Mouse (Mus musculus) spleen, postnatal 14 days (tissue): Measurements from ENCODE around the gene Hoxc5.

Source experiments
- DNase-seq, 2 experiments: peaks; one replicate each; pipeline ENCODE4 v3.0.0; 2021 to 2022; ENCODE audit warnings: low spot score in 2 of 2

Hoxc5 gene

DNA sequence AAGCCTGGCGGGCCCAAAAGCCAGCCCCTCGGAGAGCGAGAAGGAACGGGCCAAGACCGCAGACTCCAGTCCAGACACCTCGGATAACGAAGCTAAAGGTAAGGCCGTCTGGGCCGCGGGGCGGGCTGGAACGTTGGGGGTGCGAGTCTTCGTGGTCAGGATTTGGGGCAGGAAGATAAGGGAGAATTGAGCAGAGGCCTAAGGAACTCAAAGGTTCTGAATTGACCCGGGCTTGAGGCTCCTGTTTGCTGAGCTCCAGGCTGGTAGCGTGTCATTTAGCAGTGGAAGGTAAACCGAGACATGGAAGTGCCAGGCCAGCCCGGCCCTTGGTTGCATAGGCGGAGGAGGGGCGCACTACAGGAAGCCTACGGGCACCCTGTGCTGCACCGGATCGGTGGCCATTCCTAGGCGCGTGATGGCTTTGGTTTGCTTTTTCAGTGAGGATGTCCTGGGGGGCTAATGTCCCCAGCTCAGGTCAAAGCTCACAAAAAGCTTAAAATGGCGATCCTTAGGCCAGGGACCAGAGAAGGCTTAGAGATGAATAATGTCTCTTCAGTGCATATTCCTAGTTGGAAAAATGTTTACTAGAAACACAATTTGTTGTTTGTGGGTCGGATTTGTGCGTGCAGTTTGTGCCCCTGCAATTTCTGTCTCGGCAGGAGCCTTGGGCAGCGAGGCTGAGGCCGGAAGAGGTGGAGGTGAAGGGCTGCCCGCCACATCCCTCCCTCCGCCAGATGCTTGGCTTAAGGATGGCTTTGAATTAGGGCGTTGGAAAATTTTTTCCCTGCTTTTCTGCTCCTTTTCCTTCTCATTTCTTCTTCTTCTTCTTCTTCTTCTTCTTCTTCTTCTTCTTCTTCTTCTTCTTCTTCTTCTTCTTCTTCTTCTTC is 511 bp downstream of the Hoxc5 start:
- no peak for DNase-seq

DNA sequence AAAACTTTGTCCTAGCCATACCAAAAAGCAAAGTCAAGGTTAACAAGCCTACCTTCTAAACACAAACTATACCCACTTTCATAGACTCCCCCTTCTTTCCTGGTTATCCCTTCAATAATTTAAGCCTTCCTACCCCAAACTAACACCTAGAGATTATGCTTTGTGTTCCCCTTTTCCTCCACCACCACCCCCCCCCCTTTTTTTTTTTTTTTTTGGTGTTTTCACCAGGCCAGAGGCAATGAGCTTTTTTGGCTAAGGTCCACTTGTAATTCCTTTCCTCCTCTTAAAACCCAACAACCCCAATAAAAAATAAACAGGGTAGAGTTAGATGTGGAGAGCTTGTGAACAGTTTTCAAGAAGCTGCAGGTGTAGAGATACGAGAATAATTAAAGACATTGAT is 2.1 kb downstream of the Hoxc5 start:
- no peak for DNase-seq

DNA sequence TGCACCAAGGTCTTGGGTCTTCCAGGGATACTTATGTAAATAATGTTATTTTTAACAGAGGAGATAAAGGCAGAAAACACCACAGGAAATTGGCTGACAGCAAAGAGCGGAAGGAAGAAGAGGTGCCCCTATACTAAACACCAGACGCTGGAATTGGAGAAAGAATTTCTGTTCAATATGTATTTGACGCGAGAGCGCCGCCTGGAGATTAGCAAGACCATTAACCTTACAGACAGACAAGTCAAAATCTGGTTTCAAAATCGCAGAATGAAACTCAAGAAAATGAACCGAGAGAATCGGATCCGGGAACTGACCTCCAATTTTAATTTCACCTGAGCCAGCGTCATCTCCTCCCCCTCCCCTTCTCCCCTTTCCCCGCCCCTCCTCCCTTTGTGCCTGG is 3.5 kb downstream of the Hoxc5 start:
- no peak for DNase-seq

DNA sequence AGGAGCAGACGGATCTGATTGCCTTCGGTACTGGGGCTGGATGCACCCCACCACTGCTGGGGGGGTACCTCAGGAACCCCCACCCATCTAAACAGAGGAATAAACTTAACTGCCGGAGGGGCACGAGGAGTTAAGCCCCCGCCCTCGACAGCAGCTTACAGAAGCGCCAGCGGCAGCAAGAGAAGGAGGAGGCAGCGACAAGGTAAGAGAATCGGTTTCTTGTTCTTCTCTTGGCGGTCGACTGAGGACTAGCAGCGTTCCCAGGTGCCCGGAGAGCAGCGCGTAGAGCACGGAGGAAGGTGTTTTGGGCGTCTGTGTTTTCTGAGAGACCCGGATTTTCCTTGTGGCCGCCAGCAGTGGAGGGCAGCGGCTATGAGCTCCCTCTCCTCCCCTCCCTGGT is 5.0 kb downstream of the Hoxc5 start:
- DNase-seq: no peak

DNA sequence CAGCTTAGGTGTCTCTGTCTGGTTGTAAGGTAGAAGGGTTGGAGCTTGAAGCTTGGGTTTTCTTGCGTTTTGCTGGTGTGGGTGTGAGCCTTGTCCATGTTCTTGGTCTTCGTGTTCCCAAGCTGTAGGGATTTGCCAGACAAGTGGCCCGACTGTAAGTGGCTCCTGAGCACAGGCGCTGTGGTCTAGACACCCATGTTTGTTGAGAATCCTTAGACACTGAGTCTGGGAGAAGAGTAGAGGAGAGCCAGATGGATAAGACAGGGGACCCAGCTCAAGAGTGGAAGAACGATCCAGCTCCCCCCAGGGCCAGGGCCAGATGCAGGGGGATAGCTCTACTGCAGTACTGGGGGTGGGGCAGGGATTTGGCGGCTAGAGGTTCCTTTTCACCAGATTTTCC is 5.5 kb downstream of the Hoxc5 start:
- no peak for DNase-seq

DNA sequence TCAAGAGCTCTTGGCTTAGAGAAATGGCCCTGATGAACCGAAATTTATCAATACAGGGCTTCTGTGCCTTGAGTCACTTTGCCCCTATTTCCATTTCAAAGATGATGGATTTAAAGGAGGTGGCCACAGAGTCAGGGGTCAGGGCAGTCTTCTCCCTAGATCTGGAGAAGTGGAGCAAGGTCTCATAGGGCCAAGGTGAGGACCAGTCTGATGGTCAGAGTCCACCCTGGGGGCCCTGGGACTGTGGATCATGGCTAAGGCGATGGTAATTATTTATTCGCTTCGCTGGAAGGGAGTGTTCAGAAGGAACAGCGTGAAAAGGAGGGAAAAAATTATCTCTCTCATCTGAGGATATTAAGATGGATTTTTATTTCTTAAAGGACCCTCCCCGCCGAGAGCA is 7.8 kb downstream of the Hoxc5 start:
- no peak for DNase-seq

DNA sequence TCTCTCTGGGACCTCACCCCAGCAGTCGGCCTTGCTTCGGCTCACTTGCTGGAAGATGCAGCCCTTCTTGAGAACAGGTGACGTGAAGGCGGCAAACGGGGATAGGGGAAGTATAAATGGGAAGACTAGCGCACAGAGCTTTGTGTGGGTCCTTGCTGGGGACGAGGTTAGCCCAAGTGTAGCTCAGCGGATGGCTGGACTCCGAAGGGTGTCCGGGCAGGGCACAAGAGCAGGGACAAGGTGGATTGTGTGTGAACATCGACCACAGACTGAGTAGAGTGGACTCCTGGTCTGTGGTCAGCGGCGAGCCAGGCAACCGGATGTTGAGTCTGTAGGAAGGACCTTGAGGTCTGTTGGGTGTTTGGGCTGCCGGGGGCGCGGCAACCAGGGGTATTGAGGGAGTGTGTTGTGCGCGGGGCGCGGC is 8.5 kb downstream of the Hoxc5 start:
- DNase-seq: no peak

DNA sequence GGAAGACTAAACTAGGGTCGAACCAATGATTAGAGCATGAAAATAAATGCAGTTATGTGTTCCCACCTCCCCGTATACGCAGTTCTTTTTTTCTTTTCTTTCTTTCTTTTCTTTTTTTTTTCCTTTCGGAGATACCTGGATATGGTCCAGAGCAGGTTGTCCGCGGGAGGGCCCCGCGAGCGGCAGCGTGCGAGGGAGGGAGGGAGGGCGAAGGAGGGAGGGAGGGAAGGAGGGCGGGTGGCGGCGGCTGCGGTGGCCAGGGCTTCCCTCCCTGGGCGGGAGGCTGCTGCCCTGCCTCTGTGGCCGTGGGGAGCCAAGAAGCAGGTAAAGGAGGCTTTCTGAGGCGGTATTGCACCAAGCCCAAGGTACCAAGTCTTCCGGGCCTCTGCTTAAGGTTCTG is 8.9 kb downstream of the Hoxc5 start, which contains the start of gene Hoxc9:
Gene Hoxc9 (plus strand): TSS at position 269 of the 400 bp plus-strand sequence.
- no peak for DNase-seq

DNA sequence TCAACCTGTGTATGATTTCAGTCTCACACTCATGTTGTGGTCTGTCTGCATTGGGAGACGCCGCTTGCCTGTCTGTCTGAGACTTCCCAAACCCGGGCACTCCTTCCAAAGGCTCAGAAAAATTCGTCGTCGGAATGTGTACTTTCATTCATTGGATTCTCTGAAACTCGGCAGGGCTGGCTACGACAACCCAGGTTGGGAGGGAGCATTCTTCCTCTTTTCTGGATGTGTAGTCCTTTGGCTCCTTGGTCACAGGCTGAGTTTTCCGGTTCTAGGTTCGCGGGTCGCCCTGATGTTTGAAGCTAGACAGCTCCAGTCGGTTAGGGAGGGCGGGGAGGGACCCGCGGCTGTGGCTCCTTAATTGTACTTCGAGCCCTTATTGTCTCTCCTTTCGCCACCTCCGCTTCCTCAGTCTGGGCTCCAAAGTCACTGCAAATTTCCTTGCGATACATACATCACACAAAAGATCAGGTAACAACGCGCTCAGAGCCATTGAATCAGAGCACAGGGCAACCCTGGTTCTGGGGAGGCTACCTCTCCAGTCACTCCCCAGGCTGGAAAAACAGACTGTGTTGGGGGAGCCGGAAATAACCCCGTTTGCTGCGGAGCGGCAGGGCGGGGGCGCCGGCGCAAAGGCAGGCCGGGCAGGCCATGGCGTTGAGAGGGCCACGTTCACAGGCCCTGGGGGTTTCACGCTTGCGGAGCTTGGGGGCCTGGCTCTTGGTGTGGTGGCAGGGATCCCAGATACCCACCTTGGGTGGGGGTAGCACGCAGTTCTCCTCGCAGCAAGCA is 9.6 kb downstream of the Hoxc5 start:
- DNase-seq: no peak

DNA sequence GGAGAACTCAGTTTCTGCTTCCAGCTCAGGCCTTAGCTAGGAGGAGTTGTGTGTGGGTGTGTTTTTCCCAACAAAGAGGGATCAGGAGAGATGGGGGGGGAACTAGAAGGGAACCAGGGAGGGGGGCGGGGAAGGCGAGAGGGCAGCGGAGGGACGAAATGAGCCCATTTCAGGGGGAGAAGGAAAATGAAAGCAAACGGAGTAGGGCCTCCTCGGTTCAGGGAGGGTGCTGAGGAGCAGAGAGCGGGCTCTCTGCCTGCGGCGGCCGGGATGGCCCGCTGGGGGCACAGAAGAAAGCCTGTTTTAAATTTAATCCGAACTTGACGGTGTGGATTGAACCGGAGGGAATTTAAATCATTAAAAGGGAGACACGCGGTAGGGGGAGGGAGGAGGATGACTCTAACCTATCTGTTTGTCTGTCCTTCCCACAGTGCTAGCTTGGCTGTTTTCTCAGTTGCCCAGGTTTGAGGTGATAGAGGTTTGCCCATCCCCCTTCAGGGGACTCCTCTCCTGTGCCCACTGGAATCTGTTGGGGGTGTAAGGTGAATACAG is 10.3 kb downstream of the Hoxc5 start:
- no peak for DNase-seq

DNA sequence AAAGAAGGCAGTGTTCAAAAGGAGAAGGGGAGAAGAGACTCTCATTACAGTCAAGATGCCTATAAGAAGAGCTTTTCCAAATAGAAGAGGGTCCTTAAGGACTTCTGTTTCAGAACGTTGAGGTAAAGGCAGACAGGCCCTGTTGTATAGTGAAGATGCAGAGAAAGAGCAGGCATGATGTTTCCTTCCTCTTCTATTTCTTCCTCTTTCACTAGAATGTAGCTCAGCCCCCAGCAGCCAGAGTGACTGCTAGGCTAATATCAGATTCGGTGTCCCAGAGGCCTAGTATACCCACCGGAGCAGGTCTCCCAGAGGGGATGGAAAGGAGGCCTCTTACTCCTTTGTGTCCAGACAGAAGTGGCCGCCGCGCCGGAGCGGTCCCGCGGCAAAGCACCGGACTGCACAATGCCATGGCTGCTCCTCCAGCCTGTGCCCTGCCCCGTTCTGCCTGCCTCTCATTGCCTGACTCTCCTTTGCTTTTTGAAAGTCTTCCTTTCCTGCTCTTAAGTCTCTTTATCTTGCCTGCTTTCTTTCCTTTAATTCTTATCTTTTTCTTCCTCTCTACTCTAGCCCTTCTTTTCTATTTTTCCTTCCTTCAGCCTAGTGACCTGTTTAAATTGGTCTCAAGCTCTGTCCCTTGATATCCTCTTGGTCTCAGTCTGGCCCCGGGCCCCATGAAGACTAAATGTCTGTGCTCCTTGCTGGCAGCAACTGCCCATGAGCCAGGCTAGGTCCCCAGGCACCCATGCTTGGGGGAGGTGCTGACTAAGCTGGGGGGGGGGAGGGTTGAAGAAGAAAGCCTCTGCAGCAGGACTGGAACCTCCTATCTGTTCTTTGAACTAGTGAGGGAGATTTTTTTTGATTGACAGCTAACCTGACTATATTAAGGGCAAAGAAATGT is 11.6 kb downstream of the Hoxc5 start:
- no peak for DNase-seq

DNA sequence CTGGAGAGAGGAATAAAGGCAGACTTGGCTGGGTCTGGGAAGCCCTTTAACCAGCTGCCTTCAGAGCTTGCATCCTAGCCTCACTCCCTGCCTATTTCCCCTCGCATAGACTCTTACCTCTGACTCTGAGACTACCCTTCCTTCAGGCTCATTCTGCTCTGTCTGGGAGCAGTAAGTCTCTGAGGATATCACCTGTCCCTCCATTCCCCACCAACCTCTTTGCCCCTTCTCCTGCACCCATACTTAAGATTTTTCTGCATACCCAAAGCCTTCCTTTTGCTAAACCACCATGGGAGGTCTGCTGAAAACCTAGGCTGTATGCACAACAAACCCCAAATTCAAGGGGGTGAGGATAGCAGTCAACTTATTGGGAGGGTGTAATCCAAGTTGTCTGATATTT is 12.7 kb downstream of the Hoxc5 start:
- no peak for DNase-seq

DNA sequence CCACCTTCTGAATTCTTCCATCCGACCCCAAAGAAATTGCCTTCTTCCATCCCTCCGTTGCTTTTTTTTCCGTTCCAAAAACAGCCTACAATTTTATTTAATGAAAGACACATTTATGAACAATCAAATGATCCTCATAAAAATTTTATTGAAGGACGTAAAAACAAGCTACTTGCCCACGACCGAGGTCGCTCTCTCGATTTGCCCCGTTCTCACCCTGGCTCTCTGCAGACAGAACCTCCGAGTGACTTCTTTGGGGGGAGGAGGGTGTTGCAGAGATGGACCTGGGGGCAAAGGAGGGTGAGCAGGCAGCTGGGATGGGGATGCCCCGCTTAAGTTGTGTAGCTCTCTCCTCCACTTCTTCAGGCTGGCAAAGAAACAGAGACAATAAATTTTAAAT is 13.1 kb downstream of the Hoxc5 start:
- no peak for DNase-seq

DNA sequence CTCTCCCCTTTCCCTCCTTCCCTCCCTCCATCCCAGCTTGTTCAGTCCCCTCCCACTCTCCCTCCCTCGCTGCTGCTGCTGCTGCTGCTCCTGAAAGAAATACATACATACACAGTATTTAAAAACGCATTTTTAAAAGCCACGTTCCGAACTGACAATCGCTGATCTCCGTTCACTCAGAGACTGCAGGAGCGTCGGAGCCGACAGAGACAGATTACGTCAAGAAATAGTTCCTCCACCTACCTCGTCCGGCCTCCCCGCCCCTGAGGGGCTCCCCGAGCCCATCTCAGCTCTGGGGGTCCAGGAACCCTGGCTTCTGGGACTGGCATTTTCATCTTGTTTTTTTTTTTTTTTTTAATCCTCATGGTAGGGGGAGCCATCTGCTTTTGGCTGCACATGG is 13.7 kb downstream of the Hoxc5 start:
- no peak for DNase-seq

DNA sequence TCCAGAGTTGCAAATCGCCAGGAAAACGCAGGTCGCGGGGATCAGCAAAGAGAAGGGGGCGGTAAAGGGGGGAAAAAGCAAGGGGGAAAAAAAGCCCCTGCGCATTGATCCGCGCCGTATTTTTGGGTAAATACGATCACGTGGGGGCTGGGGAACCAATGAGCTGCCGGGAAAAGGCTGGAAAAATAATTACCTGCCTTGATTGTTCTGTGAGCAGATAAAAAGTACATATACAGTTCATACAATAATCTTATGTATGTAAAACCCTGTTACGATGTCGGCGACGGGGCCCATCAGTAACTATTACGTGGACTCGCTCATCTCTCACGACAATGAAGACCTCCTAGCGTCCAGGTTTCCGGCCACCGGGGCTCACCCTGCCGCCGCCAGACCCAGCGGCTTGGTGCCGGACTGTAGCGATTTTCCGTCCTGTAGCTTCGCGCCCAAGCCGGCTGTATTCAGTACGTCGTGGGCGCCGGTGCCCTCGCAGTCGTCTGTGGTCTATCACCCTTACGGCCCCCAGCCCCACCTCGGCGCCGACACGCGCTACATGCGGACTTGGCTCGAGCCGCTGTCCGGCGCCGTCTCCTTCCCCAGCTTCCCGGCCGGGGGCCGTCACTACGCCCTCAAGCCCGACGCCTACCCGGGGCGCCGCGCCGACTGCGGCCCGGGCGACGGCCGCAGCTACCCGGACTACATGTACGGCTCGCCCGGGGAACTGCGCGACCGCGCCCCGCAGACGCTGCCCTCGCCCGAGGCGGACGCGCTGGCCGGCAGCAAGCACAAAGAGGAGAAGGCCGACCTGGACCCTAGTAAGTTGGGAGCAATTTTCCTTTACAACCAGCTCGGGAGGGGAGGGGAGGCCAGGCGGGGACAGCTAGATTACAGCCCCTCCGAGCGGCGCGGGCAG is 14.4 kb downstream of the Hoxc5 start:
- no peak for DNase-seq

DNA sequence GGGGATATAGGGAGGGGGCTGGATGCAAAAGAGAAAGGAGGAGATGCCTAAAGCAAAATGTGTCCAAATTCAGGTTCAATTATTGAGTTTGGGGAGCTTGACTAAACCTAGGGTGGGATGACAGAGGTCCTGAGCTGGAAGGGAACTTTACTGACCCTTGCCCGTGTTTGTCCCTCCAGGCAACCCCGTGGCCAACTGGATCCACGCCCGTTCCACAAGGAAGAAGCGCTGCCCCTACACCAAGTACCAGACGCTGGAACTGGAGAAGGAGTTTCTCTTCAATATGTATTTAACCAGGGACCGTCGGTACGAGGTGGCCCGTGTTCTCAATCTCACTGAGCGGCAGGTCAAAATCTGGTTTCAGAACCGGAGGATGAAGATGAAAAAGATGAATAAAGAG is 16.5 kb downstream of the Hoxc5 start:
- no peak for DNase-seq

DNA sequence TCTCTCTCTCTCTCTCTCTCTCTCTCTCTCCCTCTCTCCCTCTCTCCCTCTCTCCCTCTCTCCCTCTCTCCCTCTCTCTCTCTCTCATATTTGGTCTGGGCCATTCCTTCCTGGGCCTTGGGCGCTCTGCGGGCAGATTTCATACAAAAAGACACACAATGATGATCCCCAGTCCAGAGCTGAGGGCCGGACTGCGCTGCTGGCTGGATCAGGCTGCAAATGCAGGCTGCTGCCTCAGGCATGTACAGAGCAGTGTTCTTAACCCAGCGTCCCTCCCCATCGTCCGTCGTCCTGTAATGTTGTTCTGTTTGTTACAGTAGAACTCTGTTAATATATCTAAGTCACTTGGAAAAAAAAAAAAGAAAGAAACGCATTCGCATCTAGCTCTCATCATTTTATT is 17.3 kb downstream of the Hoxc5 start:
- no peak for DNase-seq

DNA sequence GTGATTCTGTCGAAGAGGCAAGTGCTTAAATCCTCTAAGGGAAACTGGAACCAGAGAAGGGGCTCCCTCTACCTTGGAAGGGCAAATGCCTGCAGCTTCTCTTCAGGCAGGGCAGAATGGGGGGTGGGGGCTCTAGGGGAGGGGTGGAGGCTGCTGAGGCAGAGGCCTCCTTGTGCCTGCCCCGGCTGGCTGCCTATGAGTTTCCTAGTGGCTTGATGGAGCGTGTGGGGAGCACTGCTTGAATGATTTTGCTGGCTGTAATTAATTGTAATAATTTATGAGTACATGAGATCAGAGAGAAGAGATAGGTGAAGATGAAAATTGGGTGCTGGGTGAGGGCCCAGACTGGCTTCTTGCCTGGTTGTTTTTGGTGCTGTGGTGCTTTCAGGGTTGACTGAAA is 17.7 kb downstream of the Hoxc5 start:
- no peak for DNase-seq

DNA sequence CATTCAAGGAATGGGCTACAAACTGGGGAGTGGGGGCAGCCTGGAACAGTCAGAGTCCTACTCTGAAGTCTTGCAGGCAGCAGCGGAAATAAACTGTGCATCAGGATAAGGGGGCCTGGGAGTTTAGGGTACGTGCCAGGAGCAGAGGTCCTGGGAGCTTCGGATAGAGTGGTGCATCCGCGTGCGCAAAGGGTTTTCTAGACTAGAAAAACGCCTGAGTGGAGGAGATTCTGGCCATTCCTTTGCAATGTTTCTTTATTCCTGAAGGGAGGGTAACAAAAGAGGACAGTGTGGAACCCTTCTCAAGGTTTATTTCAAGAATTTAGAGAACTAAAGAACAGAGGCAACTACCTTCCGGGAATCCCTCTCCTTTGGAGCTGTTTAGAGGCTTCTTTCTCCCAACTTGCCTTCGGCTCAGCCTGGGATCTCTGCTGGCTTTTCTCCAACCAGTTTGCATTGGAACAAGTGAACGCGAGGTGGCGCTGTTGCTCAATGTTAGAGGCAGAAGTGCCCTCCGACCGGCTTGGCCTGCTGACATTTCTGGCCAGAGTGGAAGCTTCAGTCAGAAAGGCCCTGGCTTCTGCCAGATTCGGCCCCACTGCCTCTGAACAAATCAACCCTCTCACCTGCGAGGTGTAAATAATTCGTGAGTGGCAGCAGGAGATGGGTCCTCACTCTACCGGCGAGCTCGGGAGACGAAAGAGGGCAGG is 20.0 kb downstream of the Hoxc5 start:
- peak; percentile 64 to 76 for DNase-seq

DNA sequence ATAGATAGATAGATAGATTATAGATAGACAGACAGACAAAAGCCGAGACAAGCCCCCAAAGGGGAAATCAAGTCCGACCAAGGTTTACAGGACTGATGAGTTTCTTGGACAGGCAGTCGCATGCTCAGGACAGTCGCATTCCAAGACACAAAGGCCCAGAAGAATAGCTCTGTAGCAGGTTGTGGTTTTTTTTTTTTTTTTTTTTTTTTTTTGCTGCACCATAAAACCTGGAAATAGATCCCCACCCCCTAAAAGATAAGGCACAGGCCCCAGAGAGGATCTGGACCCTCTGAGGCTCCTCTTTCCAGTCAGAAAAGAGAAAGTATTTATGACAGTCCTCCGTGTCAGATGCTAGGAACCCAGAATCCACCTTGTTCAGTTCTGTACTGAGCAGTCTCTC is 20.8 kb downstream of the Hoxc5 start:
- no peak for DNase-seq
